Mouse (Mus musculus) liver, embryonic 14.5 days (tissue): ENCODE data around the gene Plekha7.

Source experiments
- CTCF ChIP-seq: IDR thresholded peaks from 2 replicates; pipeline ENCODE4 v1.5.1; 2016; ENCODE audit warnings: antibody characterized with exemption, low read depth, control low read depth
- EP300 ChIP-seq: IDR thresholded peaks from 2 replicates; pipeline ENCODE4 v1.6.1; 2016; ENCODE audit warnings: antibody characterized with exemption, low read depth

DNA sequence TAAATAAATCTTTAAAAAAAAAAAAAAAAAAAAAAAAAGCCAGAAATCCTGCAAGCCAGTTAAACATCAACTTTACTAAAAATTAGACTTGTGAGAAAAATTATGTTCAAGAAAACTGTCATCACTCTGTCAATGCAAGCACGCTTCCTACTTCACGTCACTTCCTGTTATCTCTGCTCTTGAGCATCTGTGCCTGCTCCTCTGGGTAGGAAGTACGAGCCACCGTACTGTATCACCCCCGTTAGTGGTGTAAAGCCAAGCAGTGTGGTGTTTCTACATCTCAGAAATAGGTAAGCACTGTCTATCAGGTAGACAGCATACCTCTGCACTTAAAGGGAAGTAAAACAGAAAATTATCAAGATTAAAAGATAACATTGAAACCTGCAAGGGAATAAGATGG lies 19.7 kb upstream of the Plekha7 start:
- TF ChIP-seq CTCF = no peak
- TF ChIP-seq EP300 = no peak
